Mouse (Mus musculus) CH12.LX (cell line): ENCODE measurements around the gene Nsmf. TPM values are rescaled to one million over a fixed set of nuclear protein-coding genes. Genes with fewer than 3 reads are reported as not detected.

ENCODE experiments used
- DNase-seq: peaks from one replicate; pipeline ENCODE4 v3.0.0-alpha.2; 2013; ENCODE audit errors: extremely low read depth
- H3K27ac ChIP-seq: 2 replicates; pipeline ENCODE4 v1.5.1; 2012; ENCODE audit warnings: low read depth, mild to moderate bottlenecking, control low read depth, moderate library complexity; ENCODE audit not compliant: insufficient read depth
- H3K27me3 ChIP-seq: replicated peaks from 2 replicates; pipeline ENCODE3; 2012; ENCODE audit warnings: inconsistent platforms
- H3K36me3 ChIP-seq, 2 experiments: replicated peaks in 1 of 2; 2 replicates each; pipeline versions ENCODE3 to v1.6.1; 2012; ENCODE audit warnings: inconsistent platforms in 1 of 2, low read length in 1 of 2, mild to moderate bottlenecking in 1 of 2, mixed read lengths in 1 of 2, moderate library complexity in 1 of 2; ENCODE audit not compliant: control insufficient read depth in 1 of 2, insufficient read depth in 1 of 2
- H3K4me1 ChIP-seq, 2 experiments: 2 replicates each; pipeline ENCODE4 v1.6.1; 2012; ENCODE audit warnings: inconsistent platforms in 1 of 2, moderate library complexity in 1 of 2; ENCODE audit not compliant: insufficient read depth in 2 of 2, control insufficient read depth in 1 of 2
- H3K4me2 ChIP-seq: 2 replicates; pipeline ENCODE4 v1.6.1; 2012; ENCODE audit warnings: low read depth, mild to moderate bottlenecking, control low read depth; ENCODE audit not compliant: poor library complexity, insufficient read depth, severe bottlenecking
- H3K4me3 ChIP-seq, 3 experiments: fragments of 150-350 bp in 1 of 3; sonication (generic) in 1 of 3; replicated peaks in 1 of 3; 2 replicates each; pipeline versions ENCODE3 to v1.5.1; 2011 to 2012; ENCODE audit warnings: low read depth in 2 of 3, low read length in 2 of 3, mild to moderate bottlenecking in 2 of 3, moderate library complexity in 2 of 3, control low read depth in 1 of 3, improper control_type of control experiment in 1 of 3, inconsistent platforms in 1 of 3, mixed read lengths in 1 of 3; ENCODE audit not compliant: poor library complexity in 1 of 3
- H3K79me2 ChIP-seq: replicated peaks from 2 replicates; pipeline ENCODE4 v1.6.1; 2012; ENCODE audit warnings: mild to moderate bottlenecking, moderate library complexity; ENCODE audit not compliant: control insufficient read depth, poor library complexity, insufficient read depth, severe bottlenecking; ENCODE audit errors: extremely low read depth
- H3K9ac ChIP-seq: 2 replicates; pipeline ENCODE4 v1.6.1; 2012; ENCODE audit warnings: low read depth, mild to moderate bottlenecking, control low read depth, moderate library complexity; ENCODE audit not compliant: insufficient read depth
- H3K9me3 ChIP-seq: replicated peaks from 2 replicates; pipeline ENCODE3; 2012; ENCODE audit warnings: low read length, inconsistent platforms, mixed read lengths
- CHD1 ChIP-seq: IDR thresholded peaks from 2 replicates; pipeline ENCODE4 v1.6.1; 2012; ENCODE audit warnings: low read depth, low read length, improper control_type of control experiment, inconsistent platforms
- CHD2 ChIP-seq: IDR thresholded peaks from 2 replicates; pipeline ENCODE4 v1.6.1; 2011; ENCODE audit warnings: low read length, improper control_type of control experiment
- EP300 ChIP-seq: IDR thresholded peaks from 2 replicates; pipeline ENCODE4 v1.6.1; 2011; ENCODE audit warnings: low read length, improper control_type of control experiment
- HCFC1 ChIP-seq: IDR thresholded peaks from 2 replicates; pipeline ENCODE4 v1.6.1; 2012; ENCODE audit warnings: low read depth, mild to moderate bottlenecking, inconsistent platforms, low read length, improper control_type of control experiment
- IRF4 ChIP-seq: IDR thresholded peaks from 2 replicates; pipeline ENCODE4 v1.6.1; 2014; ENCODE audit warnings: low read depth, mild to moderate bottlenecking, inconsistent platforms, low read length, improper control_type of control experiment
- JUND ChIP-seq: conservative IDR thresholded peaks from 2 replicates; pipeline ENCODE4 v1.6.1; 2011; ENCODE audit warnings: low read depth, low read length, improper control_type of control experiment
- KAT2A ChIP-seq: IDR thresholded peaks from 2 replicates; pipeline ENCODE4 v1.6.1; 2012; ENCODE audit warnings: low read length, improper control_type of control experiment, inconsistent platforms; ENCODE audit not compliant: insufficient replicate concordance
- MXI1 ChIP-seq: IDR thresholded peaks from 2 replicates; pipeline ENCODE4 v1.6.1; 2011; ENCODE audit warnings: mild to moderate bottlenecking, low read depth, low read length, improper control_type of control experiment
- NRF1 ChIP-seq: IDR thresholded peaks from 2 replicates; pipeline ENCODE4 v1.6.1; 2014; ENCODE audit warnings: low read depth, mild to moderate bottlenecking, inconsistent platforms, low read length, improper control_type of control experiment, moderate library complexity
- PAX5 ChIP-seq: IDR thresholded peaks from 2 replicates; pipeline ENCODE4 v1.6.1; 2012; ENCODE audit warnings: low read length, inconsistent platforms, mixed read lengths
- POLR2A ChIP-seq: IDR thresholded peaks from 2 replicates; pipeline ENCODE4 v1.6.1; 2011; ENCODE audit warnings: low read depth, mild to moderate bottlenecking, improper control_type of control experiment, low read length
- POLR2AphosphoS2 ChIP-seq: IDR thresholded peaks from 2 replicates; pipeline ENCODE4 v1.6.1; 2011; ENCODE audit warnings: low read depth, low read length, improper control_type of control experiment
- RCOR1 ChIP-seq: conservative IDR thresholded peaks from 2 replicates; pipeline ENCODE4 v1.6.1; 2012; ENCODE audit warnings: low read depth, mild to moderate bottlenecking, inconsistent platforms, low read length, improper control_type of control experiment
- TBP ChIP-seq: conservative IDR thresholded peaks from 2 replicates; pipeline ENCODE4 v1.6.1; 2011; ENCODE audit warnings: low read depth, low read length, improper control_type of control experiment
- TCF12 ChIP-seq: IDR thresholded peaks from 2 replicates; pipeline ENCODE4 v1.6.1; 2014; ENCODE audit warnings: low read depth, mild to moderate bottlenecking, inconsistent platforms, low read length, improper control_type of control experiment
- UBTF ChIP-seq: IDR thresholded peaks from 2 replicates; pipeline ENCODE4 v1.6.1; 2012; ENCODE audit warnings: low read depth, mild to moderate bottlenecking, inconsistent platforms, low read length, improper control_type of control experiment, moderate library complexity
- USF2 ChIP-seq: conservative IDR thresholded peaks from 2 replicates; pipeline ENCODE4 v1.6.1; 2011; ENCODE audit warnings: low read depth, low read length, improper control_type of control experiment
- ZMIZ1 ChIP-seq: IDR thresholded peaks from 2 replicates; pipeline ENCODE4 v1.6.1; 2012; ENCODE audit warnings: low read depth, mild to moderate bottlenecking, inconsistent platforms, low read length, improper control_type of control experiment
- ZNF384 ChIP-seq: IDR thresholded peaks from 2 replicates; pipeline ENCODE4 v1.6.1; 2012; ENCODE audit warnings: low read depth, low read length, improper control_type of control experiment, inconsistent platforms
- dilution Hi-C: fragments of 300-500 bp; cut with MboI; formaldehyde crosslinking; loops from 2 replicates; pipeline ENCODE4 v1.14.3; 2020; ENCODE audit warnings: low sequenced_read_pairs; ENCODE audit not compliant: extremely low pct_unique_long_range_greater_than_20kb, extremely low pct_ligation_motif_present
- in situ Hi-C: fragments of 300-500 bp; cut with MboI; formaldehyde crosslinking; loops from 3 replicates; pipeline ENCODE4 v1.14.3; 2019; ENCODE audit warnings: low sequenced_read_pairs, low pct_ligation_motif_present, low pct_unique_long_range_greater_than_20kb, mixed read lengths
- polyA plus RNA-seq: library from polyadenylated mRNA; unstranded; fragments of >175 nt; gene quantifications from 2 replicates; pipeline ENCODE4 v1.2.1, GENCODE M21; 2012; ENCODE audit warnings: low read depth; ENCODE audit not compliant: insufficient read length
- total RNA-seq, 2 experiments: library from RNA; depleted of rRNA; stranded (reverse); fragments of 300-350 nt in 1 of 2; fragments of >200 nt in 1 of 2; gene quantifications; 2 replicates each; pipeline ENCODE4 v1.2.3; 2012 to 2014

Nsmf gene
- total and polyA plus RNA-seq, 3 experiments = 11.6 to 12.0 (median 11.7) TPM

DNA sequence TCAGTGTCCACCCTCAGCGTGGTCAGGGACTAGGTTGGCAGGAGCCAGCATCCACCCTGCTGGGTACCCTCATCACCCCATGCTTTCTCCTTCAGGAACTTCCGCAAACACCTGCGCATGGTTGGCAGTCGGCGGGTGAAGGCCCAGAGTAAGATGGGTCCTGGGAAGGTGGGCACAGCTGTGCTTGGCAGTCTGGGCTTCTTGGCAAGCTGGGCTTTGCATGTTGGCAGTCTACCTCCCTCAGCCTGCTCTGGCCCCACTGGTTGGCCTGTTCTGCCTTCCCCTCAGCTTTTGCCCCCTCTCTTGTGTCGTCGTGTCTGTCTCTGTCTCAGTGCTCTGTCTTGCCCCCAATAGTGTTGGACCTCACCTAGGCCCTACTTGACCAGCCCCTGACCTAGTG is 4.8 kb downstream of the Nsmf start:
- Histone ChIP-seq H3K9ac (no peak overlapping the region), H3K27ac (no peak overlapping the region), H3K4me2 (no peak overlapping the region), H3K4me1 (peaks cover 5 to 10% of the 10 kb centered on the region in 2 experiments), H3K36me3 (peaks cover 14 to 78% of the 10 kb centered on the region in 2 experiments), H3K27me3 (no peaks in the 10 kb centered on the region), H3K9me3 (no peaks in the 10 kb centered on the region), H3K79me2 (no peaks in the 10 kb centered on the region), H3K4me3 (no peak overlapping the region)
- dilution Hi-C loops (no loop called here), in situ Hi-C loops (no loop called here)
- DNase-seq = no peak
- no peak for TF ChIP-seq HCFC1
- no peak for TF ChIP-seq TBP
- TF ChIP-seq CHD2 = no peak
- no peak for TF ChIP-seq USF2
- TF ChIP-seq ZNF384 = no peak
- TF ChIP-seq KAT2A = no peak
- no peak for TF ChIP-seq EP300
- TF ChIP-seq MXI1 = no peak
- TF ChIP-seq UBTF = no peak

DNA sequence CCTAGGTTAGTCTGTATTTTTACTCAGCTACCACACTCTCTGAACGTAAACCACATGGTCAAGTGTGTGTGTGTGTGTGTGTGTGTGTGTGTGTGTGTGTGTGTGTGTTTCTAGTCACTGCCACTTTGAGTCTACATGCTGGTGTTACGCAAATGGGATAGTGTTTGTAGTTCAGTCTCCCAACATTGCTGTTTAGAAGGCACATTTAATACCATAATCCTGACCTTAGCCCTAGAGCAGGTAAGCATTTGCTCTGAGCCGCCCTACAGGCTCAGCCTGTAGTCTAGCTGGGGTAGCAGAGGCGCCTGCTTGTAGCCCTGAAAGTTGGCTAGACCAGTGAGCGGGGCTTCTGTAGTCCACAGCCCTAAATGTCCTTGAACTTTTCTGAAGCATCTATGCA is 9.4 kb downstream of the Nsmf start:
- Histone ChIP-seq H3K9me3 (no peaks in the 10 kb centered on the region), H3K4me2 (no peak overlapping the region), H3K4me1 (peaks cover 2 to 16% of the 10 kb centered on the region in 2 experiments; a peak in 2 of 4 replicates), H3K27ac (no peak overlapping the region), H3K27me3 (no peaks in the 10 kb centered on the region), H3K4me3 (no peak overlapping the region), H3K79me2 (no peaks in the 10 kb centered on the region), H3K36me3 (peaks cover 14 to 51% of the 10 kb centered on the region in 2 experiments), H3K9ac (no peak overlapping the region)
- DNase-seq = no peak
- in situ Hi-C loops = no loop called here
- dilution Hi-C loops = no loop called here
- TF ChIP-seq CHD1 = no peak
- no peak for TF ChIP-seq PAX5
- no peak for TF ChIP-seq JUND
- no peak for TF ChIP-seq POLR2A
- TF ChIP-seq POLR2AphosphoS2 = no peak
- no peak for TF ChIP-seq NRF1
- no peak for TF ChIP-seq EP300
- TF ChIP-seq RCOR1 = no peak
- no peak for TF ChIP-seq ZMIZ1
- no peak for TF ChIP-seq TCF12
- TF ChIP-seq IRF4 = no peak
- no peak for TF ChIP-seq UBTF
